Mouse (Mus musculus): ENCODE results near the gene Ndufb4. TPM values are rescaled to one million over a fixed set of nuclear protein-coding genes. Genes with fewer than 3 reads are reported as not detected.

Ndufb4 gene
- polyA plus RNA-seq, 1 experiment from 2014 or later = 49.1 TPM

Other genes with a start within 250 kb of the Ndufb4 start
- 31.9 and 35.3 TPM in 2 replicates for gene Gtf2e1, start 114.7 kb downstream of the Ndufb4 start, polyA plus RNA-seq (2015; fragmentation: Nextera tagmentation; extraction: Ambion mirVana)
- 17.2 and 18.8 TPM in 2 replicates for gene Rabl3, start 114.6 kb downstream of the Ndufb4 start, polyA plus RNA-seq (2015; fragmentation: Nextera tagmentation; extraction: Ambion mirVana)
- gene Hgd, start 74.3 kb downstream of the Ndufb4 start, polyA plus RNA-seq (2015; fragmentation: Nextera tagmentation; extraction: Ambion mirVana) = 0.19 and 0.34 TPM in 2 replicates
- gene Fstl1, start 122.4 kb upstream of the Ndufb4 start, polyA plus RNA-seq (2015; fragmentation: Nextera tagmentation; extraction: Ambion mirVana) = 69.2 and 74.3 TPM in 2 replicates
- not detected in 2 replicates for gene Gm36028, start 206.7 kb upstream of the Ndufb4 start, polyA plus RNA-seq (2015; fragmentation: Nextera tagmentation; extraction: Ambion mirVana)
- 41.5 and 41.7 TPM in 2 replicates for gene Lrrc58, start 213.9 kb upstream of the Ndufb4 start, polyA plus RNA-seq (2015; fragmentation: Nextera tagmentation; extraction: Ambion mirVana)

Measured in midbrain, embryonic 16.5 days (tissue).